Mouse (Mus musculus) lung, postnatal 10 days (tissue): ENCODE results near the gene Atp6v1fnb.

Experiments
- DNase-seq: peaks from one replicate; pipeline ENCODE4 v3.0.0; 2021

Gene Atp6v1fnb

GRCm38 (mm10) chr6:29471137-29471536 lies at the start of gene Atp6v1fnb:
Gene Atp6v1fnb (plus strand): TSS chr6:29471437.
- no peak for DNase-seq

- no peak for DNase-seq
Observed at GRCm38 (mm10) chr6:29425118-29425517, 46.1 kb upstream of the Atp6v1fnb start.

DNA sequence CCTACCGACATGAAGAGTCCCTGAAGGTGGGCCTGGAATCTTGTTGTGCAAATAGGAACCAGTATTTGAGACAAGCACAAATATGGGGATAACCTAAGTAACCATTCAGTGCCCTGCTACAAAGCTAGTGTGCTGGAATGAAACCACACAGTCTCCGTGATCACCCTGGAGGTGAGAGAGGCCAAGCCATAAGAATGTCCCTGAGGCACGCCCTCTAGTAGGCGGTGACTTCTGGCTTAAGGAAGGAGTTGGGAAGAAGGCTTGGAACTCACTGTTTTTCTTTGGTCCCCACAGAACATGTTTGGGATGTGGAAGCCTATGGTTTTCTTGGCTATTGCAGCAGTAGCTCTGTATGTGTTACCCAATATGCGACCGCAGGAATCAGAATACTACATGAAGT lies 44.9 kb upstream of the Atp6v1fnb start:
- DNase-seq, result no peak

- no peak for DNase-seq
Observed at GRCm38 (mm10) chr6:29428171-29428570, 43.1 kb upstream of the Atp6v1fnb start.

- no peak for DNase-seq
Observed at GRCm38 (mm10) chr6:29430681-29431420, 40.4 kb upstream of the Atp6v1fnb start.

DNA sequence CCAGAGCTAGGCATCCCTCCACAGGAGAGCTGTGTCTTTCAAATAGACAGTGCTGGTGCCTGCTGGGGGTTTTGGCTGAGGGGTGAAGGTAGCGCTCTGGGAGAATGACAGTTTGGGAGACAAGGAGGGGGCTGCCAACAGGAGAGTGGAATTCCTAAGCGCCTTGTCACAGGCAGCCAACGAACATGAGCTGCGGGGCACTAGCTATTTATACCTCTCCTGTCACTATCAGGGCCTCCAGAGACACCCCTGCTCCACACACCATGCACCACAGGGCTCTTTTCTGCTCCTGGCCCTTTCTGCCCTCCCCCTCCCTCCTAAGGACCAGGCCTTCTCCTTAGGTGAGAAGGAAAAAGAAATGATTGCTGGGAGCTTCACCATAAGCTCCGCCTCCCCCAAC lies 39.8 kb upstream of the Atp6v1fnb start:
- no peak for DNase-seq

DNA sequence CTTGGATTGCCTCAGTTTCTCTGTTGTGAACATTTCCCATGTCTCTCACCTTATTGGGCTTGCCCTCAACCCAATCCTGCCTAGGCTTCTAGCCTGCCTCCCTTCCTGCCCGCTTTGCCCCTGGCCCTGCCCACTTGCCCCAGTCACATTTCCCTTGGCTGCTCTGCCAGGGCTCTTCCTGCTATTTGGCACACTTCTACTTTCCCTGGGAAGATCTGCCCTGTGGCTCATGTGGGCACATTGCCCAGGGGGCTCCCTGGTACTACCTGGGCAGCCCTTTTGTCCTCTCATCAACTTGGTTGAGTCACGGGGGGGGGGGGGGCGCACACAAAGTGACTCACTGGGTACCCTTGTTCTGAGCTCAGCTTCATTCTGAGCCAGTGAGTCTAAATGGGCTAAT lies 39.1 kb upstream of the Atp6v1fnb start:
- DNase-seq, result no peak

- no peak for DNase-seq
Observed at GRCm38 (mm10) chr6:29432676-29433037, 38.6 kb upstream of the Atp6v1fnb start.

DNA sequence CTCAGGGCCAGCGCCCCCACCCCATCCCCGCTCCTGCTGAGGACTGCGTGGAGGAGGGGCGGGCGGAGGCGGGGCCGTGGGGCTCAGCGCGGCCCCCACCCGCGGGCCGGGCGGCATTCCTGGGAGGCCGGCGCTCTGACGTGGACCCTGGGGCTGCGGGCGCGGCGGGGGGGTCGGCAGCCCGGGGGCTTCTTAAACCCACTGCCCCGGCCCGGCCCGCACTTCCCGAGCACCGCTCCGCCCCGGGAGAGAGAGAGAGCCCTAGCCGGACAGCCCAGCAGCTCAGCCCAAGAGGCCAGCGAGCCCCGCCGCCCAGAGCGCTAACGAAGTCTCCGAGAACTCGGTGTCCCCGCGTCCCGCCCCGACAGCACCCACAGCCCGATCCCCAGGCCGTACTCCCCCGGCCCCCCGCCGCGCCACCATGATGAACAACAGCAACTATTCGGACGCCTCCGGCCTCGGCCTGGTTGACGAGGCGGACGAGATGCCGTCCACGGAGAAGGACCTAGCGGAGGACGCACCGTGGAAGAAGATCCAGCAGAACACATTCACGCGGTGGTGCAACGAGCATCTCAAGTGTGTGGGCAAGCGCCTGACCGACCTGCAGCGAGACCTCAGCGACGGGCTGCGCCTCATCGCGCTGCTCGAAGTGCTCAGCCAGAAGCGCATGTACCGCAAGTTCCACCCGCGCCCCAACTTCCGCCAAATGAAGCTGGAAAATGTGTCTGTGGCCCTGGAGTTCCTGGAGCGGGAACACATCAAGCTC lies 38.0 kb upstream of the Atp6v1fnb start, which contains the start of gene Flnc:
Gene Flnc, plus strand, starts transcription at position 219 of the 766 bp plus-strand sequence.
- DNase-seq, result peak; percentile 43

DNA sequence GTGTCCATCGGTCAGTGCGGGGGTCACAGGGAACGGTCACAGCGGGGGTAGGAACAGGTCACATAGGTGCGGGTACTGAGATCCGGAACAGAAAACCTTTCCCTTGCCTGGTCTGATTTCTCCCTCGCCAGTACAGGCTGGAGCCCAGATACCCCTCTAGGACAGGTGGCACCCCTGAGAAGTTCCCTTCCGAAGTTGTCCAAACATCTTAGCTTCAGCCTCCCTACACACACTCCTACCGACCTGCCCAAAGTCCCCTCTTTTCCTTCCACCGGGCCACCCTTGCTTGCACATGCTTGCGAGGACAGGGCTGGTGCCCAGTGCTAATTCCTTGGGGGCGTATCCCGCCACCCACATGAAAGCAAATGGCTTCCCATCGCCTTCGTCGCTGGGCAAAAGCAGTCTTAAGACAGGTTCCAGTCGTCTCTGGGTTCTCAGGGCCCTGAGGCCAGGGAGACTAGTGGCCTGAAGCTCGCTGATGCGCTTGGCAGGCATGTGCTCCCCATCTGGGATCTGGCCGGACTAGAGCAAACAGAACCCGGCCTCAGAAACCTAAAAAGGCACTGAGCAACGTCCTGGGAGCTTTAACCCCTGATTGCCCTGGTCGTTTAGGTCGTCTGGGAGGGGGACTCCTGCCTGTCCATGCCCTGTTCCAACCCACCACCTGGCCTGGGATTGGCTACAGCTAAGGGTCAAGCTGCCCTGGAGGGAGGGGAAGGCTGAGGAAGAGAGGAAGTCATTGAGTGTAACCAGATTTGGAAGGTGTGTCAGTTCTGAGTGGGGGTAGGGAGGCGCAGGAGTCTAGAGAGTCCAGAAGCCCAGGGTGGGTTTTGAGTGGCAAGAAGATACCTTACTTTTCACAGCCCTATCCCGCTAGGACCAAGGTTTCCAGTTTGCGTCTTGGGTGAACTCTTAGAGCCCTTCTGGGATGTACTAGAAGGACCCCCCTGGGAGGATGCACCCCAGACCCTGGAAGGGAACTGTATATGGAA lies 37.1 kb upstream of the Atp6v1fnb start:
- DNase-seq, result peak; percentile 37

DNA sequence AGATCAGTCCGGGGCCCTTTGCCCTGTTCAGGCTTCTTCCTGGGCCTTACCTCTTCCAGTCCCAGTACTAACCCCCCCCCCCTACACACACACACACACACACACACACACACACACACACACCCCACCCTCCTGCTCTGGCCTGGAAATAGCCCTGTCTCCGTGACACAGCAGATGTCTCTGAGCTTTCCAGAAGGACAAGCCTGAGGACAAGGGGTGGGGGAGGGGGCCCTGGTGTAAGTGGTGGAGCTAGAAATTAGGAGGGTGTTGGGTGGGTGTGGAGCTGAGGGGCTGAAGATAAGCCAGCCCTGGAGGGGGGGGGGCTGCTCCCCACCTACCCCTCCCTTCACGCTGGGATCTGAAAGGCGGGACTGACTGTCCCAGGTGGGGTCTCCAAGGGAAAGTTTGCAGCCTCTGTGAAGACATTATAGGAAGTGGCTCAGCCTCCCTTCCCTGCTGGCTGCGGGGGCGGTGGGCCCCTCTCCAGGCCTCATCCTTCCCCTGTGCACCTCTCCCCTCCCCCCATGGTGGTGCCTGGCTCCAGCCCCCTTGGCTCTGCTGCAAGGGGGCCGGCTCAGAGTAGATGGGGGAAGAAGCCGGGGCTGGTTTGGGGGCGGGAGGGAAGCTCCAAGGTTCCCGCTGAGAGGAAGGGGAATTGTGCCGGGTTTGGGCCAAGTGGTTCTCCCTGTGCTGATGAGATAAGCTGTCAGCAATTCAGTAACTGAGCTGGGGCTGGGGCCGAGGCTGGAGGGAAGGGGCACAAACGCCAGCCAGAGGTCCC lies 36.1 kb upstream of the Atp6v1fnb start:
- peak; percentile 62 for DNase-seq

DNA sequence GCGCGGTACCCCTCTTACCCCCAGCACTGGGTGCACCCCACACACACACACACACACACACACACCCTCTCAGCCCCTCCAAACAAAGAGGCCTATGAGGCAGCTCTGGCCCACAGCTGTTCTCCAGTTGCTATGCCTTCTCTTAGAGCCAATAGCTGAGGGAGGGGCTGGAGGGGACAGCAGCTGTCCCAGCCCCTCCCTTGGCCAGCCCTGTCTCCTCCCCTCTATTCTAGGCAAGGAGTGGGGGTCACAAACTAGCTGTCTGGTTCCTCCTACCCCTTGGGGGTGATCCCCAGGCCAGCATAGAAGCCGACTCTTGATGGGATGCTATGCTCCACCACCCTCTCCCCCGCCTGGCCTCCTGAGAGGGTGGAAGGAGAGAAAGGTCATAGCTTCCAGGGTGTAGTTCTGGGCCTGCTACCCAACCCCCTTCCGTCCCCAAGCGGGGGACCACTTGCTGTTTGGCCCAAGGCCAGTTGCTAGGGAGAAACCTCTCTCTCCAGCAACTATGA lies 35.2 kb upstream of the Atp6v1fnb start:
- peak; percentile 46 for DNase-seq

GRCm38 (mm10) chr6:29436461-29436934 lies 34.7 kb upstream of the Atp6v1fnb start:
- DNase-seq, result peak; percentile 75

DNA sequence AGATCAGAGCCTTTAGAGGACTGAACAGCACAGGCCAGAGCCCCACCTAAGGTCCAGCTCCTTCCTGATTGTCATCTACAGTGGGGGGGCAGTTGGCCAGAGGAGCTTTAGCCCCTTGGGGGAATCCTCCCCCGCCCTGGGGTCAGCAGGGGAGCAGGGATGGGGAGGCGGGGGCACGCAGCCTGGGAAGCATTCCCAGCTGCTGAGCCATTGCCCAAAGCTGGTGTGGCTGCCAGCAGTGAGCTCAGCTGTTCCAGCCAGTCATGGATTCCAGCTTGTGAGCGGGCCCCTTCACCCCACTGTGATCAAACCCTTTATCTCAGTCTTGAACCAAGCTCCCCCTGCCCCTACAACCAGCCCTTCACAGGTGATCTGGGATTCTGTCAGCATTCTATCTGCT lies 32.0 kb upstream of the Atp6v1fnb start:
- peak; percentile 21 for DNase-seq

GRCm38 (mm10) chr6:29439789-29440188 lies 31.4 kb upstream of the Atp6v1fnb start:
- DNase-seq, result no peak

- DNase-seq, result peak; percentile 55
Observed at GRCm38 (mm10) chr6:29444773-29445172, 26.5 kb upstream of the Atp6v1fnb start.

- DNase-seq, result peak; percentile 54
Observed at GRCm38 (mm10) chr6:29445354-29445753, 25.9 kb upstream of the Atp6v1fnb start.

GRCm38 (mm10) chr6:29449858-29450257 lies 21.4 kb upstream of the Atp6v1fnb start:
- no peak for DNase-seq

GRCm38 (mm10) chr6:29450667-29451066 lies 20.6 kb upstream of the Atp6v1fnb start:
- DNase-seq, result no peak

DNA sequence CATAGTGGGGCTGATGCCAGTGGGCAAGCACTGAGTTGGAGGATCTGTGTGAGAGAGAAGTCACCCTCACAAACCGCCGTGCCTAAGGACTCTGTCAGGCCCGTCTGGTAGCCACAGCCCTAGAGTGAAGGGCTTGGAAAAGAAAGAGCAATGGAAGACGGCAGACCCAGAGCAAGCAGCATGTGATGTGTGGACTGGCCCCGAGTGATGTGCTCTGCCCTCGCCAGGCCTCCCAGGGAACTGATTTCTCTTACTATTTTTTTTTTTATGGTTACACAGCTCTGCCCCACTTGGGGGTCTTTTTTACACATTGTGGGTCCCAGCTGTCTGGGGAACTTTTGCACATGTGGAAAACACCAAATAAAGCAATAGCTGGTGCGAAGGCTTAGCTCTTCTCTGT lies 9.7 kb upstream of the Atp6v1fnb start:
- DNase-seq, result no peak

- no peak for DNase-seq
Observed at GRCm38 (mm10) chr6:29463388-29463787, 7.8 kb upstream of the Atp6v1fnb start.
